In genomic region chr6:72914087-72914749, GRCm38 (mm10) we compare ENCODE assay signal across 13 mouse cellular contexts.
"Had no signal": no experiment of that assay in that cellular context is flagged by ENCODE, and none has a peak within 500 bp of the region (broad histone marks: within the 10 kb centered on the region; RNA-seq: fewer than 3 reads in every experiment).

No protein-coding gene starts in this region.

- H3K4me1 ChIP-seq: limb, embryonic 13.5 days; liver, embryonic 15.5 days; midbrain, embryonic 15.5 days; neural tube, embryonic 13.5 days had no signal

- H3K4me2 ChIP-seq: limb, embryonic 13.5 days; liver, embryonic 15.5 days; lung, embryonic 14.5 days; midbrain, embryonic 15.5 days; neural tube, embryonic 13.5 days had no signal

- H3K4me3 ChIP-seq: limb, embryonic 13.5 days; liver, embryonic 15.5 days; midbrain, embryonic 10.5 days; midbrain, embryonic 15.5 days; neural tube, embryonic 13.5 days had no signal

- ATAC-seq: midbrain, embryonic 15.5 days had no signal

- H3K9me3 ChIP-seq: liver, embryonic 15.5 days; midbrain, embryonic 10.5 days; midbrain, embryonic 15.5 days; neural tube, embryonic 13.5 days had no signal

- H3K36me3 ChIP-seq: limb, embryonic 13.5 days; liver, embryonic 15.5 days; midbrain, embryonic 10.5 days; midbrain, embryonic 15.5 days; neural tube, embryonic 13.5 days had no signal

- H3K27ac ChIP-seq: limb, embryonic 13.5 days; liver, embryonic 15.5 days; midbrain, embryonic 10.5 days; midbrain, embryonic 15.5 days; neural tube, embryonic 13.5 days had no signal

- DNase-seq: kidney, postnatal 10 days; left cerebral cortex, postnatal 4 days; lung, embryonic 14.5 days; lung, postnatal 10 days; lung, postnatal 4 days; retina, postnatal 1 day; thymus, adult 18-20 months; thymus, postnatal 14 days had no signal

- H3K27me3 ChIP-seq: limb, embryonic 13.5 days; liver, embryonic 15.5 days; midbrain, embryonic 15.5 days; neural tube, embryonic 13.5 days had no signal

- H3K9ac ChIP-seq: limb, embryonic 13.5 days; liver, embryonic 15.5 days; lung, embryonic 14.5 days; midbrain, embryonic 15.5 days; neural tube, embryonic 13.5 days had no signal
